Mouse (Mus musculus) CD4-positive, CD25-positive, alpha-beta regulatory T cell, adult 2 months (primary cell): ENCODE results near the gene Proser1.

Experiments used
- DNase-seq: peaks from one replicate; pipeline ENCODE4 v3.0.0-alpha.2; 2012; ENCODE audit warnings: low read depth, low spot score

Gene Proser1

GRCm38 (mm10) chr3:53463046-53463764 lies at the start of gene Proser1, which contains the start of gene Nhlrc3:
Gene Proser1, plus strand, starts transcription at chr3:53463666.
Gene Nhlrc3, minus strand, starts transcription at chr3:53463332.
- peak; percentile 96 for DNase-seq

GRCm38 (mm10) chr3:53413959-53414358 lies 49.5 kb upstream of the Proser1 start:
- DNase-seq: no peak

GRCm38 (mm10) chr3:53416036-53416506 lies 47.4 kb upstream of the Proser1 start:
- no peak for DNase-seq

- no peak for DNase-seq
Measured at GRCm38 (mm10) chr3:53417701-53418100, 45.8 kb upstream of the Proser1 start.

- DNase-seq: no peak
Measured at GRCm38 (mm10) chr3:53421656-53422055, 41.8 kb upstream of the Proser1 start.

GRCm38 (mm10) chr3:53422691-53423090 lies 40.8 kb upstream of the Proser1 start:
- no peak for DNase-seq

- no peak for DNase-seq
Measured at GRCm38 (mm10) chr3:53423576-53423975, 39.9 kb upstream of the Proser1 start.

GRCm38 (mm10) chr3:53434610-53435009 lies 28.9 kb upstream of the Proser1 start:
- peak; percentile 14 for DNase-seq

- no peak for DNase-seq
Measured at GRCm38 (mm10) chr3:53436550-53436949, 26.9 kb upstream of the Proser1 start.

GRCm38 (mm10) chr3:53445540-53445939 lies 17.9 kb upstream of the Proser1 start:
- no peak for DNase-seq

GRCm38 (mm10) chr3:53446801-53447200 lies 16.7 kb upstream of the Proser1 start:
- DNase-seq: no peak

GRCm38 (mm10) chr3:53448208-53448607 lies 15.3 kb upstream of the Proser1 start:
- DNase-seq: peak; percentile 75

GRCm38 (mm10) chr3:53450666-53451065 lies 12.8 kb upstream of the Proser1 start:
- no peak for DNase-seq

GRCm38 (mm10) chr3:53452351-53452750 lies 11.1 kb upstream of the Proser1 start:
- no peak for DNase-seq

- DNase-seq: no peak
Measured at GRCm38 (mm10) chr3:53453346-53453745, 10.1 kb upstream of the Proser1 start.

GRCm38 (mm10) chr3:53454005-53454404 lies 9.5 kb upstream of the Proser1 start:
- DNase-seq: no peak

- DNase-seq: no peak
Measured at GRCm38 (mm10) chr3:53454561-53454960, 8.9 kb upstream of the Proser1 start.

GRCm38 (mm10) chr3:53454984-53455383 lies 8.5 kb upstream of the Proser1 start:
- DNase-seq: no peak

GRCm38 (mm10) chr3:53457750-53458149 lies 5.7 kb upstream of the Proser1 start:
- no peak for DNase-seq

GRCm38 (mm10) chr3:53460106-53460505 lies 3.4 kb upstream of the Proser1 start:
- DNase-seq: no peak

- peak; percentile 74 for DNase-seq
Measured at GRCm38 (mm10) chr3:53462701-53463045, 793 bp upstream of the Proser1 start.

- no peak for DNase-seq
Measured at GRCm38 (mm10) chr3:53463765-53464114, 274 bp downstream of the Proser1 start.

GRCm38 (mm10) chr3:53464146-53464698 lies 756 bp downstream of the Proser1 start:
- DNase-seq: peak; percentile 28
